Mouse (Mus musculus) E14TG2a.4 (cell line): Measurements from ENCODE around the gene Stambp.

ENCODE experiments used
- CTCF ChIP-seq: conservative IDR thresholded peaks from 2 replicates; pipeline ENCODE4 v1.5.1; 2014; ENCODE audit warnings: low read length
- NANOG ChIP-seq: IDR thresholded peaks from 2 replicates; pipeline ENCODE4 v1.6.1; 2014; ENCODE audit warnings: borderline replicate concordance, low read length, mixed read lengths
- POU5F1 ChIP-seq: IDR thresholded peaks from 2 replicates; pipeline ENCODE4 v1.6.1; 2014; ENCODE audit warnings: low read length, borderline replicate concordance

- TF ChIP-seq POU5F1 (no peak), CTCF (no peak), NANOG (no peak)
Measured at GRCm38 (mm10) chr6:83507168-83507546, 65.4 kb downstream of the Stambp start.
